Mouse (Mus musculus) thymus, postnatal 10 days (tissue): Measurements from ENCODE around the gene Gm21983.

Experiments used
- DNase-seq, 2 experiments: peaks; one replicate each; pipeline ENCODE4 v3.0.0; 2021; ENCODE audit warnings: low spot score in 2 of 2

Gene Gm21983

DNA sequence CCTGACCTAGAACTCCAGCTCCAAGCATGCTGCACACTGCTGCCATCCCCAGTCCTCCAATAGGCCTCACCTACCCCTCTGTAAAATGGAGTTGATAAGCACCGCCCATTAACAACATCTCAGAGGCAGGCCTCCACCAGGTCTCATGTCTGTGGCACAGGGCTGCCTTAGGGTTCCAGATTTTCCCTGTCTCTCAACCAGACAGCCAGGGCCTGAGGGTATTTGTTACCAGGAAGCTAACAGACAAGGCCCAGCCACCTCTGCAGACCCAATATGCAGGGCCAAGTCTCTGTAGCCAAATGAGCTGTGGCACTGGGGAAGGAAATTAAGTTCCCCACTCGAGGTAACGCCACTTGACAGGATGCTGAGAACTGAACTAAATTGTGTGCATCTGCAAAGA, 20.0 kb downstream of the Gm21983 start:
- no peak for DNase-seq

DNA sequence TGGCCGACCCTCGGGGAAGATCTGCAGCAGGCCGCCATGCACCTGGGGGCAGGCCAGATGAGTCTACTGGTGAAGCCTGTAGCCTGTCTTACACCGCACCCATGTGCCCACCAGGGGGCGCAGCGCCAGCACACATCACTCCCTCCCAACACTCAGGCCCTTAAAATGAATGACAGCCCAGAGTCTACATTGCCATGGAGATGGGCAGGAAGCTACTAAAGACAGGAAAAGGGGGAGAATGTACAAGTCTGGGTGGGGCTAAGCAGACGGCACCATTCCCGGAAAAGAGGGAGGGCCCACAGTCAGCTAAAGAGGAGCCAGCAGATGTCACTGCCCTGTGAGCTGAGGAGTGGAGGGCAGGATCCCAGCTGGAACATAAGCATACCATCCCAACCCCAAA, 21.0 kb downstream of the Gm21983 start:
- peak; percentile 84 to 92 for DNase-seq

DNA sequence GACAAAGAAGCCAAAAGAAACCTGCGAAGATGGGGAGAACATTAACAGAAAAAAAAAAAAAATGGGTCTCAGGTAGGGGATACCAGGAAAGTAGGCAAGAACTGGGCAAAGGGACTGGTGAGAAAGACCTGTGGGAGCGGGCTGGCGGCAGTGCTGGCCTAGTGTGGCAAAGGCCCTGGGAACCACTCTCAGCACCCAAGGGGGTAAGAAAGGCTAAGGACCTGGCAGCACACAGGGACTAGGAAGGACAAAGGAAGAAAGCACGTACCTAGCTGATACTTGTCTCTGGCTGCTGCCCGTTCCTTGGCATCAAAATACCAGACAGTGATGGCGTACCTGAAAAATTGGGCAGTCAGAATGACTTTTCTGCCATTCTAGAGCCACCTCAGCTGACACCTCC, 21.6 kb downstream of the Gm21983 start:
- no peak for DNase-seq

DNA sequence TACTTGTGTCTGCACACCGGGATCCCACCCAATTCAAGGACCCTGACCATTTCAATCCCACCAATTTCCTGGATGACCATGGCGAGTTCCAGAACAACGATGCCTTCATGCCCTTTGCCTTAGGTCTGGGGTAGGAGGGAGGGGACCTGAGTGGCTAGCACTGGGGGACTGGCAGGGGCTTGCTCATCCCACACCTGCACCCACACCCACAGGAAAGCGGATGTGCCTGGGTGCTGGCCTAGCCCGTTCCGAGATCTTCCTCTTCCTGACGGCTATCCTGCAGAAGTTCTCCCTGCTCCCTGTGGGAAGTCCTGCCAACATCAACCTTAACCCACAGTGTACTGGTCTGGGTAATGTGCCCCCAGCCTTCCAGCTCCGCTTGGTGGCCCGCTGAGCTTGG, 22.7 kb downstream of the Gm21983 start:
- no peak for DNase-seq

DNA sequence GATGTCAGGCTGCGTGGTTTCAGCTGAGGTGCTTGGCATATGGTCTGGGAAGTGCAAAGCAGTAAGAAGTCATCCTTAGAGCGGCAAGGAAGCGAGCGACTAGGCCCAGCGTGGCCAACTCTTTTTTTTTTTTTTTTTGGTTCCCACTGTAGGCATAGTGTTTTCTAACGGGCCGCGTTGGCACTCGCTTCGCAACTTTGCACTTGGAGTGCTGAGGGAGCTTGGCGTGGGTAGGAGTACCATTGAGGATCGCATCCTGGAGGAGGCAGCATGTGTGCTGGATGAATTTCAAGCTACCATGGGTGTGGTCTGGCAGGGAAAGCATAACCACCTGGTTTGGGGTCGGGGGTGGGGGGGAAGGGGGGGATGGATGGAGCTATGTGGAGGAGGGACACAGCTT, 24.9 kb downstream of the Gm21983 start:
- no peak for DNase-seq

DNA sequence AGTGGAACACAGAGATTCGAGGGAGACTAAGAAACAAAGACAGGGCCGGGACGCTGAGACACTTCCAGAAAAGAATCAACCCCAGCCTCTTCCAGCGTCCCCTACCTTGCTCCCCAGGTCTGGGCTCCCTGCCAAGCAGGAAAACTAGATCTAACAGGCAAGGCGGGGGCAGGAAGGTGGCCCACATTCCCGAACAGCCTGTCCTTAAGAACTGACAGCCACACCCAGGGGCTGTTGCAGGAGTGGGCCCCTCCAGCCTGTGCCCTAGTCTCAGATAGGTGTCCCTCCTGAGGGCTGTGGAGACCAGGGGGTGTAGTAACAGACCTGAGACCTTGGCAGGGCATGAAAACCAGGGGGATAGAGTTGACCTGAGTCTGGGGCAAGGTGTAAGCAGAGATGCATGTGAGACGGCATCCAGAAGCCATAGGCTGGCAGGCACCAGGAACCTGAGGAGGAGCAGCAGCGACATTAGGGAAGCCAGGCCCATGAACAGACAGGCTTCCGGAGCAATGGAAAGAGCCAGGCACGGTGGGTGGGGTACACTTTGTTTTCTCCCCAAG, 27.6 kb downstream of the Gm21983 start, which contains the start of gene Cyp2t4:
Gene Cyp2t4 (plus strand): TSS at position 510 of the 560 bp plus-strand sequence.
- no peak for DNase-seq

DNA sequence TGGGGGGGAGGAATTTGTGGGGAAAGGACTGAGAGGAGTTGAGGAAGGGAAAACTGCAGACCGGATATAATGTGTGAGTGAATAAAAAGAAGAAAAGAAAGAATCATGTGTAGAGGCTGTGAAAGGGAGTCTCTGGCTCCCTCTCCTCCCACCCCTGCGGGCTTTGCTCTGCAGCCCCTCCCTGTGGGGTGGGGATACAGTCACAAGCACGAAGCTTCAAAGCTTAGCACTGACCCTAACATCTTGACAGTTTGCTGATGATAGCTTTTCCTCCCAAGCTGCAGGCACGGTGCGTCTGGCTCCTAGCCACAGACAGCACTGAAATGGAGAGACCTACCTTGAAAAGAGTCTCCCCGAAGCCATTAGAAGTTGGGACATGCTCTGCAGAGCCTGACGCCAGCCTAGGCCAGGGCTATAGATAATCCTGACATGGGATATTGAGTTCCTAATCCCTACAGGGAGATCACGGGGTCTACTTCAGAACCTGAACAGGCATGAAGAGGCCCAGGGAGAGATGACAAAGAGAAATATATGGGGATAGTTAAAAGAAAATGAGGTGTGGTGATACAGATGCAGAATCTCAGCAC, 44.4 kb downstream of the Gm21983 start:
- DNase-seq = no peak

DNA sequence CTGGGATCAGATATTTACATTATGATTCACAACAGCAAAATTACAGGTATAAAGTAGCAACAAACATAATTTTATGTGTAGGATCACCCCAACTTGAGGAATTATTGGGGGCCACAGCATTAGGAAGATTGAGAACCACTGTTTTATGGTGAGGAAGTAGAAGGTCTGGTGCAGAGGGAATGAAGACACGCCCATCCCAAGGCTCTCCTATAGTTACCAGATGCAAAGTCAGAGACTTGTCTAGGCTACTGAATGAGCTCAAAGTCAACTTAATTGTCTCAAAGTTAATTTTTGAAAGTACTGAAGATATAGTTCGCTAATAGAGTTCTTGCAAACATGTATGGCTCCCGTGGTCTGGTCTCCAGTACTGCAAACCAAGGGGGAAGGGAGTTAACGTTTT, 47.1 kb downstream of the Gm21983 start:
- DNase-seq = no peak

DNA sequence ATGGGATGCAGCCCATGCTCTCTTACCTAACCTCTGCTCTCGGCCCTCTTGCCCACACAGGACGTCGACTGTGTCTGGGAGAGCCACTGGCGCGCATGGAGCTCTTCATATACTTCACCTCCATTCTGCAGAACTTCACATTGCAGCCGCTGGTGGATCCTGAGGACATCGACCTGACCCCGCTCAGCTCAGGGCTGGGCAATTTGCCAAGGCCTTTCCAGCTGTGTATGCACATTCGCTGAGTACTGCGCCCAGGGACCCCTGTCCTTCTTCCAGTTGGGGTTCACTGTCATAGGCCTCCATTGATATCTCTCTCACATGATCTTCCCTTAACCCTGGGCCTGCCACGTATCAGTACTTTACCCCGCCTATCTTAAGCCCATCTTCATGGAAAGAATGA, 47.7 kb downstream of the Gm21983 start:
- DNase-seq = no peak

DNA sequence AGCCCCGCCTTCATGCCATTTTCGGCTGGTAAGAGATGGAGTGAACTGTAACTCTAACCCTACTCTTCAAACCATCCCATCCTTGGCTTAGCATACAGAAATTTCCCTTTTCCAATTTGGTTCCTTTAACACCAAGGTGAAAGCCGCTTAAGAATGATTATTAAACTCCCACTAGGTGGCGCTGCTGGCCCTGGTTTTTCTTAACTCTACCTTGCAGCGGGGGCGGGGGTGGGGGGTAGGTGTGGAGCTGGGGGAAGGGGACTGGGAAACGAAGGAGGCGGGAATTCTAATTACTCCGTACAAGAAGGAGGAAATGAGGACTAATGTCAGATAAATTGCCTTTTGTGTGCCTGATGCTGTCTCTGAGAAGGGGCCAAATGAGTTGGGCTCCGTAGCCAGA, 48.3 kb downstream of the Gm21983 start:
- DNase-seq = peak in 1 of 2 experiments; percentile 49

DNA sequence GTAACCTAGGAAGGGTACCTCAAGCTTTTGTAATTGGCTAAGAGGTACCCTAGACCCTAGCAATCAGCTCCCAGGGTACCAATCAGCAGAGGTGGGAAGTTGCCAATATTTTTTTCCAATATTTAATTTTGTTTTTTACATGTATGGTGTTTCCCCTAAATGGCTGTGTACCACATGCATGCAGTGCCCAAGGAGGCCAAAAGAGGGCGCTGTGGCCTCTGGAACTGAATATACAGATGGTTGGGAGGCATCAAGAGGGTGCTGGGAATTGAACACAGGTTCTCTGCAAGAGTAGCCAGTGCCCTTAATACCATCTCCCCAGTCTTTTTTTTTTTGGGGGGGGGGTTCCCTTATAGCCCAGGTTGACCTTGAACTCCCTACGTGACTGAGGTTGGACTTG, 49.5 kb downstream of the Gm21983 start:
- no peak for DNase-seq

DNA sequence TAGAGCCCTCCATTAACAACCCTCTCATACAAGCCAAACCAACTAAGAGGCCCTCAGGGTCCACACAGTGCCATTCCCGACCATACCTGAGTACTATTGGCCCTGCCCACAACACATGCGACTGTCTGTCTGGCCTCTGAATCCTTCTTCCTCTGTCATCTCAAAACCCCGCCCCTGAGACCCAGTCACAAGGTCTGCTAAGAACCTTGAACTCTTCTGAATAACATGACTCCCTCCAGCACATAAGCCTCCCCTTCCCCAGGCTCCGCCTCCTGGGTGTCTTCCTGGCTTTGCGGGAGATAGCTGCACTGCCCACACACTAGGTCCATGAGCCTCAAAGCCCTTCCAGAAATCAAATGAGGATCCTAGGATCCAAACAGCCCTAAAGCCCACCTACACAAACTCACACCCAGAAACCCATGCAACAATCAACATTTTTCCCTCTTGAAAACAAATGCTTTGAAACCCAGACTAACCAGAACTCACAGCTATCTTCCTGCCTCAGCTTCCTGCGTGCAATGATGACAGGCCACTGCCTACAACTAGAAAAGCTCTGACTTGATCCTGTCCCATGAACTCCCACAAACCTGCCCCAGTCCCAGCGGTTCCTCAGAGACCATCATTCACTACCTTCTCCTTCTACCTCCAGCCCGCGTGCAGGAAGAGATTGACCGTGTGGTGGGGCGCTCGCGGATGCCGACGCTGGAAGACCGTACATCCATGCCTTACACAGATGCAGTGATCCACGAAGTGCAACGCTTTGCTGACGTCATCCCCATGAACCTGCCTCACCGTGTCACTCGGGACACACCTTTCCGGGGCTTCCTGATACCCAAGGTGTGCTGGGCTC, 50.1 kb downstream of the Gm21983 start:
- no peak for DNase-seq

DNA sequence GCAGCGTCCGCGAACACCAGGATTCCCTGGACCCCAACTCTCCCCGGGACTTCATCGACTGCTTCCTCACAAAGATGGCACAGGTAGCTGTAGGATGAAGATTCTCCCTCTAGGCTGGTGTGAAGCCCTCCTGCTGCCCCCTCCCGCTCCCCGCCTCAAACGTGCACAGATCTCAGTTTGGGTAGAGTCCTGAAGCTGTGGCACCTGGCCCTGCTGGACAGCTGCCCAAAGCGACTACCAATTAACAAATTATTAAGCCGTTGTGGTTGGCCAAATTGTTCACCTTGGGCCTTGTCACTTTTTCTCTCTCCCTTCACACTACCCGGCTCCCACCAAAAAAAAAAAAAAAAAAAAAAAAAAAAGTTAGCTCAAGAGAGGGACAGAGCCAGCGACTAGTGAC, 51.1 kb downstream of the Gm21983 start:
- no peak for DNase-seq

DNA sequence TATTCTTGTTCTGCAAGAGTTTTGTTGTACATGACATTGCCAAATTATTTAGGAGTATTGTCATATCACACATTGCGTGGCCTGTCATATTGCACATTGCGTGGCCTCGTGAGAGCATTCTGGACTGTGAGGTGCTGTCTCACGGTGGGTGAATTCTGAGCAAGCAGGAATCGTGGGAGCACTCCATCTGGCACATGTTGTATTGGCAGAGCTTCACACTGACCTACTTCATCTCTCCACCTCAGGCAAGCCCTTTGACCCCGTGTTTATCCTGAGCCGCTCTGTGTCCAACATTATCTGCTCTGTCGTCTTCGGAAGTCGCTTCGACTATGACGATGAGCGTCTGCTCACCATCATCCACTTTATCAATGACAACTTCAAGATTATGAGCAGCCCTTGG, 51.9 kb downstream of the Gm21983 start:
- DNase-seq = no peak

DNA sequence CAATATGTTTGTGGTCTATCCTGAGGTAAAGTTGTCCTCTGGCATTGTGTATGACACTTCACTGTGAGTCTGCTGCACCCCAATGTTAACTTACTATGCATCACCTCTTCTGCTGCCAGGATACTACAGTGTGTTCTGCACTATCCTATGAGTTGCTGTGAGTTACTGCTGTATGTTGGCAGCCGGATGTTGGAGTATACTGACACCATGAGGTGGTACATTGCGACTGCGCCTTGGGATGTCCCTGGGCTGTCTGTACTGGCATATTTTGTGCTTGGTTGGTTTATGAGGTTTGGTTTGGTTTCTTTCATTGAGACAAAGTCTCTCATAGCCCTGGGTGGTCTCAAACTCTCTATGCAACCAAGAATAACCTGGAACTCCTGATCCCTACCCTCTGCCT, 52.7 kb downstream of the Gm21983 start:
- no peak for DNase-seq

DNA sequence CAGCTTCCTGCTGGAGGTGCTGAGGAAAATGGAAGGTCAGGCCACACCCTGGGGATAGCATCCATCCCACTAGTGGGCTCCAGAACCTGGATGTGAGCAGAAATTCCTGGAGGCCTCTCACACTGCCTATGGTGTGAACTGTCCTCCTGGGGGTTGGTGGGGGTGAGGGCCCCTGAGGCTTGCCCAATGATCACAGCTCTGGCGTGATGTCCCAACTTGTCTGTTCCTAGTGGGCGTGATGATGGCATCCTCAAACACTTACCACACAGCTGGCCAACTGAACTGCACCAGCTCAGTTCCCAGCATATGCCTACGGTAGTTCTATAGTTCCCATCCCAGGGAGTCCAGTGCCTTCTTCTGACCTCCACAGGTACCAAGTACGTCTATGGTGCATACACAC, 55.9 kb downstream of the Gm21983 start:
- no peak for DNase-seq

DNA sequence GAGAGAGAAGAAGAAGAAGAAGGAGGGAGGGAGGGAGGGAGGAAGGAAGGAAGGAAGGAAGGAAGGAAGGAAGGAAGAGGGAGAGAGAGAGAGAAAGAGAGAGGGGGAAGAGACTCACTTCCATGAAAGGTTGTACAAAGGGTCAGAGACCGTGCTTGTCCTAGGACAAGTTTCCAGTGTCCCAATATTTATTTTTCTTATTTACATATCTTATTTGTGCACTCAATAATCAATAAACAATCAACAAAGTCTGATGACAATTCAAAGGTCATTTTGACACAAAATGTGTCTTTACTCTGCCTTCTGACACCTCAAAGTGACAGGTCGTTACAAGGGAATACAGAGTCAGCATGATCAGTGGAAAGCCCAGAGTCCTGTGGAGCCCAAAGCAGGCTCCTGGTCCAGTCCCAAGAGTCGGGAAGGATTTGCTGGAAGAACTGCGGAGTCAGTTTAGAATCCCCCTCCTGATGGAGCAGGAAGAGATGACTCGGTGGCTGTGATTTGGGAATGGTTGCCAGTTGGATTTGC, 56.5 kb downstream of the Gm21983 start:
- no peak for DNase-seq

DNA sequence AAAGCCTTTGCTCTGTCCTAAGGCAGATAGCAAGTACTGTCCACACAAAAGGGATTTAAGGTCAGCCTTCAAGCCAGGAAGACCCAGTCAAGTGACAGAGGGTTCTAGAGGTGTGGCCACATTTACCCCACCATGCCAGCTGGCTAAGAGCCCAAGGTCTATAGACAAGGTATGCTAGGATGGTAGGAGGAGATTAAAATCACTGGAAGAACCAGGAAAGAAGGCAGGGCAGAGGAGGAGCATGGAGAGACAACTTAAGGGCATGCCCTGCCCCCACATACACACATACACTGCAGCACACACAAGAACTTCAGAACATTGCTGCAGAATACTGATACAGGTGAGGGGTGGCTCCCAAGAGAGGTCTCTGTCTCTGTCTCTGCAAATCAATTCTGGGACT, 61.2 kb downstream of the Gm21983 start, which contains the start of gene Cyp2f2:
Gene Cyp2f2 (plus strand): TSS at position 234 of the 400 bp plus-strand sequence.
- no peak for DNase-seq
